Mouse (Mus musculus): ENCODE results near the gene Pdzd2. TPM values are rescaled to one million over a fixed set of nuclear protein-coding genes. Genes with fewer than 3 reads are reported as not detected.

Gene Pdzd2
- polyA plus RNA-seq, 2 experiments, result 0.19 to 0.89 TPM

- H3K27ac ChIP-seq, result no peak overlapping the region
- no peak overlapping the region for H3K4me2 ChIP-seq (ENCODE audit: low read depth)
- ATAC-seq (ENCODE audit: insufficient read depth), result no peak
- TF ChIP-seq CTCF (IDR thresholded peaks at IDR 0.05; ENCODE audit: low read depth) (no peak), EP300 (IDR thresholded peaks at IDR 0.05; ENCODE audit: low read depth) (no peak)
- H3K27me3 ChIP-seq (ENCODE audit: control insufficient read depth, insufficient read depth, low read length), result no peaks in the 10 kb centered on the region
- H3K9me3 ChIP-seq (ENCODE audit: control insufficient read depth, low read length), result no peaks in the 10 kb centered on the region
- peaks cover 0 to 5% of the 10 kb centered on the region in 2 experiments; a peak in 1 of 4 replicates for H3K4me1 ChIP-seq (replicated peaks; ENCODE audit: control insufficient read depth in 2 of 2, insufficient read depth in 2 of 2, low read length in 1 of 2)
- no peak overlapping the region for H3K4me3 ChIP-seq (ENCODE audit: insufficient read depth in 1 of 2, low read depth in 2 of 2, low read length in 2 of 2)
- no peak for DNase-seq (ENCODE audit: low read depth in 3 of 3, low spot score in 3 of 3)
- H3K36me3 ChIP-seq (replicated peaks; ENCODE audit: control insufficient read depth, insufficient read depth, low read depth), result no peaks in the 10 kb centered on the region
- H3K9ac ChIP-seq (replicated peaks), result no peak overlapping the region
These were observed 245.6 kb downstream of the Pdzd2 start for GRCm38 (mm10) chr15:12494084-12494483.

- no peaks in the 10 kb centered on the region for H3K27me3 ChIP-seq (ENCODE audit: control insufficient read depth, insufficient read depth, low read length)
- no peak overlapping the region for H3K4me2 ChIP-seq (ENCODE audit: low read depth)
- ATAC-seq (ENCODE audit: insufficient read depth) (no peak), DNase-seq (ENCODE audit: low read depth in 3 of 3, low spot score in 3 of 3) (no peak)
- TF ChIP-seq CTCF (IDR thresholded peaks at IDR 0.05; ENCODE audit: low read depth) (no peak), EP300 (IDR thresholded peaks at IDR 0.05; ENCODE audit: low read depth) (no peak)
- H3K9me3 ChIP-seq (ENCODE audit: control insufficient read depth, low read length), result no peaks in the 10 kb centered on the region
- H3K36me3 ChIP-seq (replicated peaks; ENCODE audit: control insufficient read depth, insufficient read depth, low read depth), result no peaks in the 10 kb centered on the region
- no peak overlapping the region for H3K4me3 ChIP-seq (ENCODE audit: insufficient read depth in 1 of 2, low read depth in 2 of 2, low read length in 2 of 2)
- peaks cover 0 to 5% of the 10 kb centered on the region in 2 experiments; a peak in 1 of 4 replicates for H3K4me1 ChIP-seq (replicated peaks; ENCODE audit: control insufficient read depth in 2 of 2, insufficient read depth in 2 of 2, low read length in 1 of 2)
- H3K9ac ChIP-seq (replicated peaks), result no peak overlapping the region
- WGBS (ENCODE audit: insufficient replicate concordance), result 62% methylated on average over 7 of the region's 7 CpGs
- H3K27ac ChIP-seq, result no peak overlapping the region
These were observed 246.5 kb downstream of the Pdzd2 start for GRCm38 (mm10) chr15:12493258-12493657.

DNA sequence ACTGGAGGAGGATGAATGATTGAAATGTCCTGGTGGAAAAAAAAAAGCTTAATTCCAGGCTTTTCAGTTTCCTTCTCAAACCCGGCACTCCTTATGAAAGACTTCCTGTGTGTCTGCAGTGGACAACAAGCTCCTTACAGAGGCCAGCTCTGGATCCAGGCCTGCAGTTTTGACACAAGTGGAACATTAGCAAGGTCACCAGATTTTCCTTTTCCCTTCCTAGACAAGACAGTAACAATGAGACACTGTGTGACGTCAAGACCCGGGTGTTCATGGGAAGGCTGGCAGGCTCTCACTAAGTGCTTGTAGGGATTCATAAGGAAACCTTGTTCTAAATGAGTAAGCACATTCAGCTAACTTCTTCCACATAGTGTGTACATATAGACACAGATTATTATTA, 248.8 kb downstream of the Pdzd2 start:
- Histone ChIP-seq H3K36me3 (replicated peaks; ENCODE audit: control insufficient read depth, insufficient read depth, low read depth) (no peaks in the 10 kb centered on the region), H3K4me3 (ENCODE audit: insufficient read depth in 1 of 2, low read depth in 2 of 2, low read length in 2 of 2) (no peak overlapping the region), H3K9ac (replicated peaks) (no peak overlapping the region), H3K4me2 (ENCODE audit: low read depth) (no peak overlapping the region), H3K27ac (no peak overlapping the region), H3K4me1 (replicated peaks; ENCODE audit: control insufficient read depth in 2 of 2, insufficient read depth in 2 of 2, low read length in 1 of 2) (peaks cover 0 to 5% of the 10 kb centered on the region in 2 experiments; a peak in 1 of 4 replicates), H3K9me3 (ENCODE audit: control insufficient read depth, low read length) (no peaks in the 10 kb centered on the region), H3K27me3 (ENCODE audit: control insufficient read depth, insufficient read depth, low read length) (no peaks in the 10 kb centered on the region)
- ATAC-seq (ENCODE audit: insufficient read depth), result no peak
- TF ChIP-seq CTCF (IDR thresholded peaks at IDR 0.05; ENCODE audit: low read depth), result no peak
- no peak for TF ChIP-seq EP300 (IDR thresholded peaks at IDR 0.05; ENCODE audit: low read depth)
- DNase-seq (ENCODE audit: low read depth in 3 of 3, low spot score in 3 of 3), result no peak
- WGBS (ENCODE audit: insufficient replicate concordance), result 60% methylated on average over 3 of the region's 3 CpGs

GRCm38 (mm10) chr15:12490527-12490926, 249.2 kb downstream of the Pdzd2 start:
- Histone ChIP-seq H3K4me1 (replicated peaks; ENCODE audit: control insufficient read depth in 2 of 2, insufficient read depth in 2 of 2, low read length in 1 of 2) (peaks cover 0 to 5% of the 10 kb centered on the region in 2 experiments; a peak in 1 of 4 replicates), H3K36me3 (replicated peaks; ENCODE audit: control insufficient read depth, insufficient read depth, low read depth) (no peaks in the 10 kb centered on the region), H3K27me3 (ENCODE audit: control insufficient read depth, insufficient read depth, low read length) (no peaks in the 10 kb centered on the region), H3K4me3 (ENCODE audit: insufficient read depth in 1 of 2, low read depth in 2 of 2, low read length in 2 of 2) (0 out of 4 replicates have a peak overlapping the region, but pooled peaks of 1 of the 2 experiments have one; percentile 9), H3K9ac (replicated peaks) (no peak overlapping the region), H3K4me2 (ENCODE audit: low read depth) (no peak overlapping the region), H3K9me3 (ENCODE audit: control insufficient read depth, low read length) (no peaks in the 10 kb centered on the region), H3K27ac (no peak overlapping the region)
- ATAC-seq (ENCODE audit: insufficient read depth) (no peak), DNase-seq (ENCODE audit: low read depth in 3 of 3, low spot score in 3 of 3) (no peak)
- 28% methylated on average over 7 of the region's 7 CpGs for WGBS (ENCODE audit: insufficient replicate concordance)
- no peak for TF ChIP-seq EP300 (IDR thresholded peaks at IDR 0.05; ENCODE audit: low read depth)
- no peak for TF ChIP-seq CTCF (IDR thresholded peaks at IDR 0.05; ENCODE audit: low read depth)

GRCm38 (mm10) chr15:12488316-12488715, 251.4 kb downstream of the Pdzd2 start:
- TF ChIP-seq CTCF (IDR thresholded peaks at IDR 0.05; ENCODE audit: low read depth) (no peak), EP300 (IDR thresholded peaks at IDR 0.05; ENCODE audit: low read depth) (no peak)
- H3K4me3 ChIP-seq (ENCODE audit: insufficient read depth in 1 of 2, low read depth in 2 of 2, low read length in 2 of 2), result no peak overlapping the region
- H3K27me3 ChIP-seq (ENCODE audit: control insufficient read depth, insufficient read depth, low read length), result no peaks in the 10 kb centered on the region
- no peaks in the 10 kb centered on the region for H3K9me3 ChIP-seq (ENCODE audit: control insufficient read depth, low read length)
- H3K4me2 ChIP-seq (ENCODE audit: low read depth), result no peak overlapping the region
- no peak overlapping the region for H3K9ac ChIP-seq (replicated peaks)
- peaks cover 0 to 5% of the 10 kb centered on the region in 2 experiments; a peak in 1 of 4 replicates for H3K4me1 ChIP-seq (replicated peaks; ENCODE audit: control insufficient read depth in 2 of 2, insufficient read depth in 2 of 2, low read length in 1 of 2)
- WGBS (ENCODE audit: insufficient replicate concordance), result 82% methylated on average over 2 of the region's 2 CpGs
- no peaks in the 10 kb centered on the region for H3K36me3 ChIP-seq (replicated peaks; ENCODE audit: control insufficient read depth, insufficient read depth, low read depth)
- H3K27ac ChIP-seq, result no peak overlapping the region
- DNase-seq (ENCODE audit: low read depth in 3 of 3, low spot score in 3 of 3) (no peak), ATAC-seq (ENCODE audit: insufficient read depth) (no peak)
